Mouse (Mus musculus): ENCODE measurements around the gene Rph3a. TPM values are rescaled to one million over a fixed set of nuclear protein-coding genes. Genes with fewer than 3 reads are reported as not detected.

The Rph3a gene
- total and polyA plus RNA-seq, 2 experiments = not detected

GRCm38 (mm10) chr5:121008411-121009239 is 1.3 kb downstream of the Rph3a start:
- no peak for DNase-seq (ENCODE audit: extremely low read depth, low read depth, low spot score)
- Histone ChIP-seq H3K4me3 (ENCODE audit: insufficient read depth, low read depth, low read length) (no peak overlapping the region), H3K4me1 (ENCODE audit: control insufficient read depth, insufficient read depth, low read length) (no peaks in the 10 kb centered on the region), H3K27ac (replicated peaks; ENCODE audit: insufficient read depth, low read depth, low read length) (no peak overlapping the region), H3K27me3 (ENCODE audit: control insufficient read depth, insufficient read depth, low read length) (peaks cover 3% of the 10 kb centered on the region; the same call in 1 of the 2 replicates), H3K79me2 (ENCODE audit: control insufficient read depth, insufficient read depth, low read length) (no peaks in the 10 kb centered on the region), H3K9ac (ENCODE audit: low read depth, low read length) (no peak overlapping the region), H3K36me3 (ENCODE audit: control insufficient read depth, insufficient read depth, low read length) (no peaks in the 10 kb centered on the region)
- WGBS = 22% methylated on average over 15 of the region's 15 CpGs
- no peak for TF ChIP-seq POLR2A (IDR thresholded peaks at IDR 0.05; ENCODE audit: extremely low read depth, insufficient read depth, low read length)
- TF ChIP-seq CTCF (IDR thresholded peaks at IDR 0.05; ENCODE audit: low read depth, low read length) = no peak

- DNase-seq (ENCODE audit: extremely low read depth, low read depth, low spot score) = no peak
- Histone ChIP-seq H3K36me3 (ENCODE audit: control insufficient read depth, insufficient read depth, low read length) (no peaks in the 10 kb centered on the region), H3K27me3 (ENCODE audit: control insufficient read depth, insufficient read depth, low read length) (peaks cover 3% of the 10 kb centered on the region; the same call in 1 of the 2 replicates)
Measured at GRCm38 (mm10) chr5:121007563-121007962, 2.3 kb downstream of the Rph3a start.

GRCm38 (mm10) chr5:121007130-121007529 is 2.8 kb downstream of the Rph3a start:
- WGBS = 74% methylated on average over 8 of the region's 8 CpGs
- no peaks in the 10 kb centered on the region for H3K4me1 ChIP-seq (ENCODE audit: control insufficient read depth, insufficient read depth, low read length)
- H3K4me3 ChIP-seq (ENCODE audit: insufficient read depth, low read depth, low read length) = no peak overlapping the region
- TF ChIP-seq POLR2A (IDR thresholded peaks at IDR 0.05; ENCODE audit: extremely low read depth, insufficient read depth, low read length) = no peak
- no peak for TF ChIP-seq CTCF (IDR thresholded peaks at IDR 0.05; ENCODE audit: low read depth, low read length)
- H3K36me3 ChIP-seq (ENCODE audit: control insufficient read depth, insufficient read depth, low read length) = no peaks in the 10 kb centered on the region
- no peak for DNase-seq (ENCODE audit: extremely low read depth, low read depth, low spot score)
- no peak overlapping the region for H3K9ac ChIP-seq (ENCODE audit: low read depth, low read length)
- H3K27ac ChIP-seq (replicated peaks; ENCODE audit: insufficient read depth, low read depth, low read length) = no peak overlapping the region
- peaks cover 3% of the 10 kb centered on the region; the same call in 1 of the 2 replicates for H3K27me3 ChIP-seq (ENCODE audit: control insufficient read depth, insufficient read depth, low read length)
- H3K79me2 ChIP-seq (ENCODE audit: control insufficient read depth, insufficient read depth, low read length) = no peaks in the 10 kb centered on the region

More at GRCm38 (mm10) chr5:121007563-121007962, 2.3 kb downstream of the Rph3a start:
- H3K9ac ChIP-seq (ENCODE audit: low read depth, low read length) = no peak overlapping the region
- H3K4me1 ChIP-seq (ENCODE audit: control insufficient read depth, insufficient read depth, low read length) = no peaks in the 10 kb centered on the region
- H3K27ac ChIP-seq (replicated peaks; ENCODE audit: insufficient read depth, low read depth, low read length) = no peak overlapping the region
- no peaks in the 10 kb centered on the region for H3K79me2 ChIP-seq (ENCODE audit: control insufficient read depth, insufficient read depth, low read length)
- TF ChIP-seq CTCF (IDR thresholded peaks at IDR 0.05; ENCODE audit: low read depth, low read length) (no peak), POLR2A (IDR thresholded peaks at IDR 0.05; ENCODE audit: extremely low read depth, insufficient read depth, low read length) (no peak)
- H3K4me3 ChIP-seq (ENCODE audit: insufficient read depth, low read depth, low read length) = no peak overlapping the region
- 73% methylated on average over 3 of the region's 3 CpGs for WGBS

DNA sequence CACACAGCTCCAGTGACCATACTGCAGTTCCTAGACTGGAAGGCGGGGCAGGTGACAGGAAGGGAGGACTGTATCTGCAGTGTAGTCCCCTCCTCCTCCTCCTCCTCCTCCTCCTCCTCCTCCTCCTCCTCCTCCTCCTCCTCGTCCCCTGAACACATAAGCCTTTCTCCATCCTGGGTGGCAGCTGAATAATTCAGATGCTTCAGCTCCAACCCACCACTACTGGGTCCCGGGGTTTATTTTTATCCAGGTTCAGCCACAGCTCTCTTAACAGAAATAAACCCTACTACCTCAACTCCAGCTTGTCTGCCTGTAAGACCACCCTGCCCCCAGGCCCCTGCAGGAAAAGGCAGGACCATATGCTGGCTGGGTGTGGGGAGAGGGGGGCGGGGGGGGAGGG is 3.7 kb downstream of the Rph3a start:
- WGBS = 38% methylated on average over 2 of the region's 4 CpGs
- Histone ChIP-seq H3K27me3 (ENCODE audit: control insufficient read depth, insufficient read depth, low read length) (peaks cover 3% of the 10 kb centered on the region; the same call in 1 of the 2 replicates), H3K4me3 (ENCODE audit: insufficient read depth, low read depth, low read length) (no peak overlapping the region), H3K9ac (ENCODE audit: low read depth, low read length) (no peak overlapping the region), H3K79me2 (ENCODE audit: control insufficient read depth, insufficient read depth, low read length) (no peaks in the 10 kb centered on the region), H3K27ac (replicated peaks; ENCODE audit: insufficient read depth, low read depth, low read length) (no peak overlapping the region), H3K4me1 (ENCODE audit: control insufficient read depth, insufficient read depth, low read length) (no peaks in the 10 kb centered on the region), H3K36me3 (ENCODE audit: control insufficient read depth, insufficient read depth, low read length) (no peaks in the 10 kb centered on the region)
- DNase-seq (ENCODE audit: extremely low read depth, low read depth, low spot score) = no peak
- TF ChIP-seq POLR2A (IDR thresholded peaks at IDR 0.05; ENCODE audit: extremely low read depth, insufficient read depth, low read length) (no peak), CTCF (IDR thresholded peaks at IDR 0.05; ENCODE audit: low read depth, low read length) (no peak)

- no peak for TF ChIP-seq CTCF (IDR thresholded peaks at IDR 0.05; ENCODE audit: low read depth, low read length)
- TF ChIP-seq POLR2A (IDR thresholded peaks at IDR 0.05; ENCODE audit: extremely low read depth, insufficient read depth, low read length) = no peak
- Histone ChIP-seq H3K79me2 (ENCODE audit: control insufficient read depth, insufficient read depth, low read length) (no peaks in the 10 kb centered on the region), H3K27me3 (ENCODE audit: control insufficient read depth, insufficient read depth, low read length) (no peaks in the 10 kb centered on the region), H3K4me3 (ENCODE audit: insufficient read depth, low read depth, low read length) (no peak overlapping the region), H3K36me3 (ENCODE audit: control insufficient read depth, insufficient read depth, low read length) (no peaks in the 10 kb centered on the region), H3K4me1 (ENCODE audit: control insufficient read depth, insufficient read depth, low read length) (no peaks in the 10 kb centered on the region), H3K27ac (replicated peaks; ENCODE audit: insufficient read depth, low read depth, low read length) (no peak overlapping the region), H3K9ac (ENCODE audit: low read depth, low read length) (no peak overlapping the region)
- WGBS = 39% methylated on average over 17 of the region's 17 CpGs
- no peak for DNase-seq (ENCODE audit: extremely low read depth, low read depth, low spot score)
Measured at GRCm38 (mm10) chr5:121003781-121004180, 6.1 kb downstream of the Rph3a start.

DNA sequence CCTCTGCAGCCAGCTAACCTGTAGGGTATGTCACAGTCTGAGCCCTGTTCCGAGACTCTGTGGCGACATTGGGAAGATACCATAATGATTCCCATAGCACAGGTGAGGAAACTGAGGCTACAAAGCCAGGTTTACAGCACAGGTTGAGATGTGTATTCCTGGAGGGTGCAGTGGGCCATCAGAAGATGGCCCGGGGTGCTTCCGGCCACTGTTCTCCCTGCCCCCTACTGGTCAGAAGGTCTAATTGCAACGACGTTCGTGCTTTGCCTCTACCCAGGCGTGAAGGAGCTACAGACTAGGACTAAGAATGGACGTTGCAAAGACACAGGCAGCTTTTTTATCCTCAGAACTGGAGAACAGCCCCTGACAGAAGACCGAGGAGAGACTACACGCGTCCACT is 10.3 kb downstream of the Rph3a start:
- Histone ChIP-seq H3K9ac (ENCODE audit: low read depth, low read length) (no peak overlapping the region), H3K4me3 (ENCODE audit: insufficient read depth, low read depth, low read length) (no peak overlapping the region), H3K36me3 (ENCODE audit: control insufficient read depth, insufficient read depth, low read length) (no peaks in the 10 kb centered on the region), H3K79me2 (ENCODE audit: control insufficient read depth, insufficient read depth, low read length) (no peaks in the 10 kb centered on the region), H3K27me3 (ENCODE audit: control insufficient read depth, insufficient read depth, low read length) (no peaks in the 10 kb centered on the region), H3K4me1 (ENCODE audit: control insufficient read depth, insufficient read depth, low read length) (no peaks in the 10 kb centered on the region), H3K27ac (replicated peaks; ENCODE audit: insufficient read depth, low read depth, low read length) (no peak overlapping the region)
- WGBS = 36% methylated on average over 12 of the region's 12 CpGs
- TF ChIP-seq CTCF (IDR thresholded peaks at IDR 0.05; ENCODE audit: low read depth, low read length) (peak; percentile 50), POLR2A (IDR thresholded peaks at IDR 0.05; ENCODE audit: extremely low read depth, insufficient read depth, low read length) (no peak)
- DNase-seq (ENCODE audit: extremely low read depth, low read depth, low spot score) = no peak

Measured in liver, adult 2 months (tissue).